In genomic region chr10:62603233-62604030, GRCm38 (mm10) we compare ENCODE assay signal across 11 mouse cellular contexts. TPM values are rescaled to one million over a fixed set of nuclear protein-coding genes. Genes with fewer than 3 reads are reported as not detected.
DNase-seq lines count a peak whose midpoint lies in the region; ATAC-seq and TF ChIP-seq lines count a peak whose summit lies in the region.
"Had no signal": no experiment of that assay in that cellular context is flagged by ENCODE, and none has a peak within 500 bp of the region (broad histone marks: within the 10 kb centered on the region; RNA-seq: fewer than 3 reads in every experiment).

No protein-coding gene starts in this region.

- H3K4me2 ChIP-seq in intestine, embryonic 15.5 days (replicated peaks), result peak overlapping the region; percentile 80; the same call in 1 of the 2 replicates
- no peak overlapping the region for H3K4me2 ChIP-seq in intestine, embryonic 16.5 days (ENCODE audit: low read depth, low read length)
- peak overlapping the region; percentile 97; the same call in 1 of the 2 replicates for H3K4me2 ChIP-seq in embryonic facial prominence, embryonic 13.5 days
- H3K4me2 ChIP-seq in midbrain, embryonic 15.5 days, result peak overlapping the region; percentile 77; the same call in 1 of the 2 replicates

- no peaks in the 10 kb centered on the region for H3K36me3 ChIP-seq in intestine, embryonic 15.5 days
- H3K36me3 ChIP-seq in intestine, embryonic 16.5 days (ENCODE audit: control insufficient read depth, insufficient read depth, low read length), result no peaks in the 10 kb centered on the region
- H3K36me3 ChIP-seq in E14TG2a.4 (ENCODE audit: insufficient read depth, low read length), result peaks cover 27% of the 10 kb centered on the region
- H3K36me3 ChIP-seq in embryonic facial prominence, embryonic 13.5 days, result peaks cover 8% of the 10 kb centered on the region
- 0 out of 2 replicates have a peak, but pooled peaks cover under 1% of the 10 kb centered on the region for H3K36me3 ChIP-seq in midbrain, embryonic 15.5 days (replicated peaks)

- no peak for ATAC-seq in intestine, embryonic 15.5 days
- ATAC-seq in intestine, embryonic 16.5 days, result no peak
- ATAC-seq in embryonic facial prominence, embryonic 13.5 days (ENCODE audit: insufficient number of reproducible peaks, insufficient read depth, low FRiP score, low TSS enrichment, low read depth), result no peak
- no peak for ATAC-seq in midbrain, embryonic 15.5 days (replicated peaks)

- no peak for DNase-seq in natural killer cell, adult 2 months (ENCODE audit: low spot score in 2 of 2)
- no peak for DNase-seq in right cerebral cortex, postnatal 14 days
- DNase-seq: cerebellum, adult 9-10 months; heart, postnatal 10 days; kidney, postnatal 25 days; thymus, adult 18-20 months had no signal

- no peak overlapping the region for H3K9ac ChIP-seq in intestine, embryonic 15.5 days
- H3K9ac ChIP-seq in intestine, embryonic 16.5 days (ENCODE audit: low read depth, low read length), result no peak overlapping the region
- peak overlapping the region; percentile 85; the same call in 1 of the 2 replicates for H3K9ac ChIP-seq in embryonic facial prominence, embryonic 13.5 days
- no peak overlapping the region for H3K9ac ChIP-seq in midbrain, embryonic 15.5 days

- no peaks in the 10 kb centered on the region for H3K4me1 ChIP-seq in intestine, embryonic 15.5 days (replicated peaks)
- H3K4me1 ChIP-seq in intestine, embryonic 16.5 days (ENCODE audit: control insufficient read depth, insufficient read depth, low read length), result peaks cover 10% of the 10 kb centered on the region; the same call in 1 of the 2 replicates
- H3K4me1 ChIP-seq in E14TG2a.4 (replicated peaks; ENCODE audit: low read depth, low read length), result peaks cover 34% of the 10 kb centered on the region
- peaks cover 14% of the 10 kb centered on the region for H3K4me1 ChIP-seq in embryonic facial prominence, embryonic 13.5 days
- peaks cover 21% of the 10 kb centered on the region for H3K4me1 ChIP-seq in midbrain, embryonic 15.5 days

- 82% methylated on average over 12 of the region's 12 CpGs for WGBS in intestine, embryonic 15.5 days
- 79% methylated on average over 12 of the region's 12 CpGs for WGBS in intestine, embryonic 16.5 days
- 88% methylated on average over 12 of the region's 12 CpGs for WGBS in embryonic facial prominence, embryonic 13.5 days
- WGBS in midbrain, embryonic 15.5 days, result 89% methylated on average over 12 of the region's 12 CpGs

- H3K27me3 ChIP-seq in intestine, embryonic 15.5 days (replicated peaks), result no peaks in the 10 kb centered on the region
- no peaks in the 10 kb centered on the region for H3K27me3 ChIP-seq in intestine, embryonic 16.5 days (replicated peaks; ENCODE audit: control insufficient read depth, insufficient read depth, low read length)
- H3K27me3 ChIP-seq in E14TG2a.4 (ENCODE audit: insufficient read depth, low read length), result no peaks in the 10 kb centered on the region
- H3K27me3 ChIP-seq in embryonic facial prominence, embryonic 13.5 days, result no peaks in the 10 kb centered on the region
- H3K27me3 ChIP-seq in midbrain, embryonic 15.5 days (replicated peaks), result no peaks in the 10 kb centered on the region

- no peaks in the 10 kb centered on the region for H3K9me3 ChIP-seq in intestine, embryonic 15.5 days
- H3K9me3 ChIP-seq in intestine, embryonic 16.5 days (ENCODE audit: control insufficient read depth, low read length), result no peaks in the 10 kb centered on the region
- H3K9me3 ChIP-seq in E14TG2a.4 (ENCODE audit: low read length), result peaks cover 22% of the 10 kb centered on the region
- no peaks in the 10 kb centered on the region for H3K9me3 ChIP-seq in embryonic facial prominence, embryonic 13.5 days
- H3K9me3 ChIP-seq in midbrain, embryonic 15.5 days, result no peaks in the 10 kb centered on the region

- H3K4me3 ChIP-seq in intestine, embryonic 15.5 days (replicated peaks), result 0 out of 2 replicates have a peak overlapping the region, but pooled peaks have one; percentile 99
- no peak overlapping the region for H3K4me3 ChIP-seq in intestine, embryonic 16.5 days (ENCODE audit: low read length)
- peak overlapping the region; percentile 97 for H3K4me3 ChIP-seq in E14TG2a.4 (replicated peaks; ENCODE audit: low read length)
- H3K4me3 ChIP-seq in embryonic facial prominence, embryonic 13.5 days, result no peak overlapping the region
- peak overlapping the region; percentile 100; the same call in 1 of the 2 replicates for H3K4me3 ChIP-seq in midbrain, embryonic 15.5 days

- no peak for TF ChIP-seq CTCF in E14TG2a.4 (conservative IDR thresholded peaks at IDR 0.05; ENCODE audit: low read length)

- H3K27ac ChIP-seq in intestine, embryonic 15.5 days, result no peak overlapping the region
- H3K27ac ChIP-seq in intestine, embryonic 16.5 days (ENCODE audit: low read length), result no peak overlapping the region
- no peak overlapping the region for H3K27ac ChIP-seq in embryonic facial prominence, embryonic 13.5 days
- H3K27ac ChIP-seq in midbrain, embryonic 15.5 days, result no peak overlapping the region

RNA-seq across cellular contexts. Expression of gene Ddx21, which starts 1.4 kb away (rescaled TPM):
- polyA plus RNA-seq in intestine, embryonic 15.5 days (2015; fragmentation: Nextera tagmentation; extraction: Ambion mirVana), result 21.6 and 22.1 TPM in 2 replicates
- polyA plus RNA-seq in intestine, embryonic 16.5 days (2015; fragmentation: Nextera tagmentation; extraction: Ambion mirVana), result 15.5 and 17.0 TPM in 2 replicates
- polyA plus RNA-seq in embryonic facial prominence, embryonic 13.5 days (2015; fragmentation: Nextera tagmentation; extraction: Ambion mirVana), result 24.1 and 26.3 TPM in 2 replicates
- polyA plus RNA-seq in midbrain, embryonic 15.5 days (2015; fragmentation: Nextera tagmentation; extraction: Ambion mirVana), result 13.2 and 15.0 TPM in 2 replicates

RNA-seq across cellular contexts. Expression of gene Kif1bp, which starts 25.2 kb away (rescaled TPM):
- polyA plus RNA-seq in intestine, embryonic 15.5 days (2015; fragmentation: Nextera tagmentation; extraction: Ambion mirVana), result 29.7 and 30.2 TPM in 2 replicates
- polyA plus RNA-seq in intestine, embryonic 16.5 days (2015; fragmentation: Nextera tagmentation; extraction: Ambion mirVana), result 23.0 and 27.3 TPM in 2 replicates
- polyA plus RNA-seq in embryonic facial prominence, embryonic 13.5 days (2015; fragmentation: Nextera tagmentation; extraction: Ambion mirVana), result 38.5 and 42.4 TPM in 2 replicates
- polyA plus RNA-seq in midbrain, embryonic 15.5 days (2015; fragmentation: Nextera tagmentation; extraction: Ambion mirVana), result 76.4 and 77.3 TPM in 2 replicates

RNA-seq across cellular contexts. Expression of gene Ddx50, which starts 47.6 kb away (rescaled TPM):
- polyA plus RNA-seq in intestine, embryonic 15.5 days (2015; fragmentation: Nextera tagmentation; extraction: Ambion mirVana), result 99.8 and 112 TPM in 2 replicates
- polyA plus RNA-seq in intestine, embryonic 16.5 days (2015; fragmentation: Nextera tagmentation; extraction: Ambion mirVana), result 94.5 and 96.3 TPM in 2 replicates
- 175 and 178 TPM in 2 replicates for polyA plus RNA-seq in embryonic facial prominence, embryonic 13.5 days (2015; fragmentation: Nextera tagmentation; extraction: Ambion mirVana)
- 83.7 and 88.1 TPM in 2 replicates for polyA plus RNA-seq in midbrain, embryonic 15.5 days (2015; fragmentation: Nextera tagmentation; extraction: Ambion mirVana)

Comparison
In these comparisons a context has a peak if more than half of its experiments do, and no peak if none do; other contexts are left out.
1. H3K4me3 ChIP-seq: peak in intestine, embryonic 15.5 days (single experiment), E14TG2a.4 (single experiment) and midbrain, embryonic 15.5 days (single experiment); none in intestine, embryonic 16.5 days (single experiment) and embryonic facial prominence, embryonic 13.5 days (single experiment).